8 mouse cellular contexts compared by ENCODE assay signal in the genomic region with DNA sequence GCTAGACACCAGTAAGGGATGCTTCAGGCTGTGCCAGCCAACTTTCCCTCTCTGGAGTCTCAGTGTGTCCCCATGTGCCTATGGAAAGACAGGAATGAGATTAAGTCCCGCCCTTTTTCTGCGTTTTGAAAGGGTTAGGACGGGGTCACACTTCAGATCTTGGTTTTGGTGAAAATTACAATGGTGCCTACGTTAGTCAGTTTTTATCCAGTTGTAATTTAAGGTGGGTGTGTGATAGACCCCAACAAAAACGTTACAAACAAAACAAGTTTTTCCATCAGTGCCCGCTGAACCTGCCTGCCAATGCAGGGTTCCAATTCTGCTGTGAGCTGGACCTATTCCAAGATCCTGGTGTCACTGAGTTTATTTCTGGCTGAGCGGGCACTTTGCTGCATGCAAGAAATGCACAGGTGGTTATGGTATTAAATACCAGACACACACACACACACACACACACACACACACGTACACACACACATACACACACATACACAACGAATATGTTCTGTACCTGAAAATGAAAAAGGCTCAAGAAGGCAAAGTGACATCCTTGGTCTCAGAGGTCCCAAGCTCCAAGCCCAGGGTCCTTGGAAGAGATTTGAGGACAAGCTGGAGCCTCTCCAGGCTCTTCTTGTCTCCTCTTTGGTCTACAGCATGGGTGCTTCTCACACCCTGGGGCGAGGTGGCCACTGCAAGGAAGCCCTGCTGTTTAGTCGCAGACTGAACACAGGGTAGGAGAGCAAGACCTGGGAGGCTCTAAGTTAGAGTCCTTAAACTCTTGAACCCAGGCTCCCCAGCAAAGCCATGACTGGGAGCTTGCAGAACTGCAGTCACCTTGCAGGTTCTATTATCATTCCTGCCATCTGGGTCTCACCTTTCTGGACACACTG. TPM values are rescaled to one million over a fixed set of nuclear protein-coding genes. Genes with fewer than 3 reads are reported as not detected.
A peak's percentile ranks its signal among the peaks of the same experiment; 100 is the strongest.
DNase-seq lines count a peak whose midpoint lies in the region; ATAC-seq lines count a peak whose summit lies in the region.

No protein-coding gene starts in this region.

- H3K36me3 ChIP-seq in heart, embryonic 12.5 days = peaks cover 5% of the 10 kb centered on the region
- 0 out of 2 replicates have a peak, but pooled peaks cover 4% of the 10 kb centered on the region for H3K36me3 ChIP-seq in limb, embryonic 11.5 days (ENCODE audit: control insufficient read depth, insufficient read depth, low read length)
- H3K36me3 ChIP-seq in neural tube, embryonic 13.5 days = 0 out of 2 replicates have a peak, but pooled peaks cover 4% of the 10 kb centered on the region

- WGBS in heart, embryonic 12.5 days = 27% methylated on average over 11 of the region's 11 CpGs
- WGBS in limb, embryonic 11.5 days = 34% methylated on average over 11 of the region's 11 CpGs
- 30% methylated on average over 11 of the region's 11 CpGs for WGBS in neural tube, embryonic 13.5 days

- peak overlapping the region; percentile 92 for H3K4me3 ChIP-seq in heart, embryonic 12.5 days
- H3K4me3 ChIP-seq in limb, embryonic 11.5 days (ENCODE audit: low read depth, low read length) = peak overlapping the region; percentile 99
- H3K4me3 ChIP-seq in neural tube, embryonic 13.5 days = peak overlapping the region; percentile 99

- H3K27me3 ChIP-seq in heart, embryonic 12.5 days (replicated peaks) = no peaks in the 10 kb centered on the region
- H3K27me3 ChIP-seq in limb, embryonic 11.5 days (ENCODE audit: control insufficient read depth, insufficient read depth, low read length) = no peaks in the 10 kb centered on the region
- no peaks in the 10 kb centered on the region for H3K27me3 ChIP-seq in neural tube, embryonic 13.5 days

- peak overlapping the region; percentile 95 for H3K27ac ChIP-seq in heart, embryonic 12.5 days (ENCODE audit: poor library complexity, severe bottlenecking)
- H3K27ac ChIP-seq in limb, embryonic 11.5 days (replicated peaks; ENCODE audit: low read depth, low read length) = peak overlapping the region; percentile 26; the same call in 1 of the 2 replicates
- H3K27ac ChIP-seq in neural tube, embryonic 13.5 days (replicated peaks) = peak overlapping the region; percentile 96

- peaks cover 39% of the 10 kb centered on the region for H3K4me1 ChIP-seq in heart, embryonic 12.5 days (replicated peaks)
- peaks cover 25% of the 10 kb centered on the region for H3K4me1 ChIP-seq in limb, embryonic 11.5 days (ENCODE audit: control insufficient read depth, insufficient read depth, low read length)
- peaks cover 38% of the 10 kb centered on the region for H3K4me1 ChIP-seq in neural tube, embryonic 13.5 days (replicated peaks)

- peak overlapping the region; percentile 69 for H3K9ac ChIP-seq in heart, embryonic 12.5 days
- peak overlapping the region; percentile 61 for H3K9ac ChIP-seq in limb, embryonic 11.5 days (ENCODE audit: low read length)
- H3K9ac ChIP-seq in neural tube, embryonic 13.5 days = peak overlapping the region; percentile 98

- H3K4me2 ChIP-seq in heart, embryonic 12.5 days = peak overlapping the region; percentile 79
- peak overlapping the region; percentile 93 for H3K4me2 ChIP-seq in limb, embryonic 11.5 days (ENCODE audit: low read depth, severe bottlenecking)
- H3K4me2 ChIP-seq in neural tube, embryonic 13.5 days = peak overlapping the region; percentile 96

- no peak for ATAC-seq in heart, embryonic 12.5 days (ENCODE audit: insufficient number of reproducible peaks, low FRiP score)
- no peak for ATAC-seq in limb, embryonic 11.5 days (ENCODE audit: insufficient number of reproducible peaks, low FRiP score, low TSS enrichment, low read depth)
- no peak for ATAC-seq in neural tube, embryonic 13.5 days (ENCODE audit: low read depth)

- no peaks in the 10 kb centered on the region for H3K9me3 ChIP-seq in heart, embryonic 12.5 days (replicated peaks)
- H3K9me3 ChIP-seq in limb, embryonic 11.5 days (ENCODE audit: control insufficient read depth, low read length) = no peaks in the 10 kb centered on the region
- no peaks in the 10 kb centered on the region for H3K9me3 ChIP-seq in neural tube, embryonic 13.5 days

- peak; percentile 44 for DNase-seq in kidney, adult 11 months
- DNase-seq in kidney, adult 18-20 months = no peak
- DNase-seq in cerebellum, adult 18-20 months = peak; percentile 67 to 69
- no peak for DNase-seq in limb, embryonic 11.5 days (ENCODE audit: low spot score)
- no peak for DNase-seq in adipocyte (ENCODE audit: low spot score)
- no peak for DNase-seq in right cerebral cortex, postnatal 25 days

RNA-seq across cellular contexts. Expression of a gene that starts 30.9 kb away (rescaled TPM):
- polyA plus RNA-seq in heart, embryonic 12.5 days (2016; fragmentation: Nextera tagmentation; extraction: Ambion mirVana) = 80.9 and 87.1 TPM in 2 replicates
- 223 and 240 TPM in 2 replicates for polyA plus RNA-seq in limb, embryonic 11.5 days (2014; fragmentation: Nextera tagmentation; extraction: Ambion mirVana)
- polyA plus RNA-seq in neural tube, embryonic 13.5 days (2015; fragmentation: Nextera tagmentation; extraction: Ambion mirVana) = 122 and 144 TPM in 2 replicates

RNA-seq across cellular contexts. Expression of a gene that starts 34.4 kb away (rescaled TPM):
- 2.9 and 3.2 TPM in 2 replicates for polyA plus RNA-seq in heart, embryonic 12.5 days (2016; fragmentation: Nextera tagmentation; extraction: Ambion mirVana)
- polyA plus RNA-seq in limb, embryonic 11.5 days (2014; fragmentation: Nextera tagmentation; extraction: Ambion mirVana) = 9.8 and 10.1 TPM in 2 replicates
- polyA plus RNA-seq in neural tube, embryonic 13.5 days (2015; fragmentation: Nextera tagmentation; extraction: Ambion mirVana) = 30.0 and 30.5 TPM in 2 replicates

RNA-seq across cellular contexts. Expression of a gene that starts 38.4 kb away (rescaled TPM):
- 33.7 and 36.1 TPM in 2 replicates for polyA plus RNA-seq in heart, embryonic 12.5 days (2016; fragmentation: Nextera tagmentation; extraction: Ambion mirVana)
- polyA plus RNA-seq in limb, embryonic 11.5 days (2014; fragmentation: Nextera tagmentation; extraction: Ambion mirVana) = 77.6 and 83.3 TPM in 2 replicates
- polyA plus RNA-seq in neural tube, embryonic 13.5 days (2015; fragmentation: Nextera tagmentation; extraction: Ambion mirVana) = 36.6 and 39.7 TPM in 2 replicates

RNA-seq across cellular contexts. Expression of a gene that starts 49.7 kb away (rescaled TPM):
- 4.5 and 5.4 TPM in 2 replicates for polyA plus RNA-seq in heart, embryonic 12.5 days (2016; fragmentation: Nextera tagmentation; extraction: Ambion mirVana)
- 6.8 and 7.3 TPM in 2 replicates for polyA plus RNA-seq in limb, embryonic 11.5 days (2014; fragmentation: Nextera tagmentation; extraction: Ambion mirVana)
- polyA plus RNA-seq in neural tube, embryonic 13.5 days (2015; fragmentation: Nextera tagmentation; extraction: Ambion mirVana) = 14.8 and 15.3 TPM in 2 replicates

Comparison
In these comparisons a context has a peak if more than half of its experiments do, and no peak if none do; other contexts are left out.
1. DNase-seq: peak in kidney, adult 11 months (single experiment) and cerebellum, adult 18-20 months (2 of 2); none in kidney, adult 18-20 months (single experiment), limb, embryonic 11.5 days (single experiment), adipocyte (single experiment) and right cerebral cortex, postnatal 25 days (single experiment).
2. H3K27ac ChIP-seq: peak in every context shown above with its lines; median percentile 96 in neural tube, embryonic 13.5 days; 95 in heart, embryonic 12.5 days; 26 in limb, embryonic 11.5 days.
3. Peak in every context shown above with its lines, with median percentiles within 50 percentile points of each other: H3K4me2 ChIP-seq, H3K4me3 ChIP-seq and H3K9ac ChIP-seq.